Mouse (Mus musculus) macrophage (primary cell): ENCODE measurements around the gene Prss45. TPM values are rescaled to one million over a fixed set of nuclear protein-coding genes. Genes with fewer than 3 reads are reported as not detected.
"Not testable (repeated sequence)": the region's sequence is repeated elsewhere in the genome, so short reads cannot be mapped to it uniquely, and the experiment has no call there.

Experiments used
- H3K27ac ChIP-seq: fragments of 350-480 bp; formaldehyde crosslinking; 2 replicates; pipeline ENCODE4 v1.9.0; 2021
- H3K36me3 ChIP-seq: fragments of 350-480 bp; formaldehyde crosslinking; 2 replicates; pipeline ENCODE4 v1.9.0; 2021; ENCODE audit errors: inconsistent target
- H3K4me3 ChIP-seq: fragments of 350-480 bp; formaldehyde crosslinking; 2 replicates; pipeline ENCODE4 v1.9.0; 2021; ENCODE audit errors: inconsistent target
- H3K79me2 ChIP-seq: fragments of 350-480 bp; formaldehyde crosslinking; 2 replicates; pipeline ENCODE4 v1.9.0; 2021; ENCODE audit errors: inconsistent target
- WGBS: methylation state at CpG from one replicate; pipeline ENCODE4 v1.1.7; 2026; ENCODE audit warnings: inconsistent platforms; ENCODE audit not compliant: missing documents; 5-methylcytosine and 5-hydroxymethylcytosine counted together
- polyA plus RNA-seq: library from polyadenylated mRNA; stranded (reverse); fragments of 250-400 nt; gene quantifications from 3 replicates; pipeline ENCODE4 v1.2.4, GENCODE M21; 2018; ENCODE audit warnings: inconsistent platforms
- total RNA-seq, 78 experiments: library from RNA; depleted of rRNA; stranded (reverse); fragments of 250-400 nt; gene quantifications; 1 replicate in 9 of 78; 2 replicates in 24 of 78; 3 replicates in 43 of 78; 4 replicates in 2 of 78; pipeline ENCODE4 v1.2.4; 2018; ENCODE audit warnings: inconsistent platforms in 56 of 78

The Prss45 gene
- not detected for total RNA-seq (2018; cell fraction: chromatin; rRNA removed)
- total RNA-seq (2018; cell fraction: cytosol; rRNA removed): not detected
- not detected for total RNA-seq (2018; cell fraction: nucleus; rRNA removed)
- not detected in 3 replicates for polyA plus RNA-seq

DNA sequence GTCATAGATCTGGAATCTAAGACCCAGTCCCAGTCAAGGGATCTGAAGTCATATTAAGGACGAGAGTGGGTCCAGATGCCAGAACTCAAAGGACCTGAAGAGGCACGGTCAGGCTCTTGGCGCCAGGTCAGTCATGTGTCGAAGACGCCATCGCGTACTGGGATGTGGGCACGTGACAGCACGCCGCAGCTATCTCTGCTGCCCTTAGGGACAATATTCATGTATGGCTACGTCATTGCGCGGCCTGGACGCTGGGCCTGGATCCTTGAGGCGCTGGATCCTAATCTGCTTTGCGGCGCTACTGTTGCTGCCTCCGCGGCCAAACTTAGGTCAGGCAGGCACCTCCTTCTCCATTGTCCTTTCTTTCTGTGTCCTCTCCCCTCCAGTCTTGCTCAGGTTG, at the start of gene Prss45:
Prss45 (plus strand) TSS at position 178 of the 400 bp plus-strand sequence.
- Histone ChIP-seq H3K27ac (no peak within 1 kb of the TSS), H3K4me3 (no peak within 1 kb of the TSS), H3K36me3 (no peaks in the 10 kb centered on the region), H3K79me2 (no peaks in the 10 kb centered on the region)
- 95% methylated on average over 19 of the region's 19 CpGs for WGBS

DNA sequence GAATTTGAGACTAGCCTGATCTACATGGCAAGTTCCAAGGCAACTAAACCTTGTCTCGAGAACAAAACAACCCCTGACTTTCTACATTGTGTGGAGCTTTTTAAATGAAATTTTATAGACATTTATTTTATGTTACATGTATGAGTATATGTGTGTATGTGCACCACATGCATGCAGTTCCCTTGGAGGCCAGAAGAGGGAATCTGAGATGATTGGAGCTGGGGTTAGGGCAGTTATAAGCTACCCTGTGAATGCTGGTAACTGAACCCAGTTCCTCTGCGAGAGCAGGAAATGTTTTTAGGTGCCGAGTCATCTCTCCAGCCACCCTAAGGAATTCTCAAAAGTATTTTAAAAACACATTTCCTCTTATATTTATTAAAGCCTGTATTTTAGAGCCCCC, 46.2 kb upstream of the Prss45 start:
- Histone ChIP-seq H3K36me3 (no peaks in the 10 kb centered on the region), H3K27ac (no peak overlapping the region), H3K4me3 (no peak overlapping the region), H3K79me2 (no peaks in the 10 kb centered on the region)
- 76% methylated on average over 3 of the region's 3 CpGs for WGBS

DNA sequence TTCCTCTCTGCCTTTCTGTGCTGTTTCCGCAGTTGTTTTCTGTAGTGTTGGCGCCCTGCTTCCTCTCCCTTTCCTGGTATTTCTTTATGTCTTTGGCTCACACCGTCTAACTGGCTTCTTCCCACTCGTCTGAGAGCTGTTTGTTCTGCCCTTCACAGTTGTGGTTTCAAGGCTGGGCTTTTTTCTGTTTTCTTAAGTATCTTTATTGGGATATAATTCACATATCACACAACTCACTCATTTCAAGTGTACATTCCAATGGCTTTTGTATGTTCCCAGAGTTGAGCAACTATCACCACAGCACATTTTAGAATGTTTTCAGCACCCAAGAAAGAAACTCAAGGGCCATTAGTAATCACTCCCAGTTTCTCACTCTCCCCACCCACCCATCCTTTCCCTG, 43.9 kb upstream of the Prss45 start:
- H3K27ac ChIP-seq: no peak overlapping the region
- no peaks in the 10 kb centered on the region for H3K79me2 ChIP-seq
- H3K4me3 ChIP-seq: no peak overlapping the region
- no peaks in the 10 kb centered on the region for H3K36me3 ChIP-seq
- WGBS: 69% methylated on average over 4 of the region's 4 CpGs

DNA sequence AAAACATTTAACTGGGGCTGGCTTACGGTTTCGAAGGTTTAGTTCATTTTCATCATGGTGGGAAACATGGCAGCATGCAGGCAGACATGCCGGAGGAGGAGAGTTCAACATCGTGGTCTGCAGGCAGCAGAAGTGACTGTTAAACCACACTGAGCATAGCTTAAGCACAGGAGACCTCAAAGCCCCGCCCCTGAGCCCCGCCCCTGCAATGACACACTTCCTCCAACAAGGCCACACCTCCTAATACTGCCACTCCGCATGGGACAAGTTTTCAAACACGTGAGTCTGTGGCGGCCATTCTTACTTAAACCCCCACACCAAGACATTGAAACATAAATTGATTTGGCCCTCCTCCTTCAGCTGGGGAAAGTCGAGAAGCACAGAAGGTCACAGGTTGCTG, 37.4 kb upstream of the Prss45 start:
- no peaks in the 10 kb centered on the region for H3K36me3 ChIP-seq
- H3K4me3 ChIP-seq: no peak overlapping the region
- H3K27ac ChIP-seq: no peak overlapping the region
- H3K79me2 ChIP-seq: no peaks in the 10 kb centered on the region
- WGBS: 66% methylated on average over 9 of the region's 10 CpGs

DNA sequence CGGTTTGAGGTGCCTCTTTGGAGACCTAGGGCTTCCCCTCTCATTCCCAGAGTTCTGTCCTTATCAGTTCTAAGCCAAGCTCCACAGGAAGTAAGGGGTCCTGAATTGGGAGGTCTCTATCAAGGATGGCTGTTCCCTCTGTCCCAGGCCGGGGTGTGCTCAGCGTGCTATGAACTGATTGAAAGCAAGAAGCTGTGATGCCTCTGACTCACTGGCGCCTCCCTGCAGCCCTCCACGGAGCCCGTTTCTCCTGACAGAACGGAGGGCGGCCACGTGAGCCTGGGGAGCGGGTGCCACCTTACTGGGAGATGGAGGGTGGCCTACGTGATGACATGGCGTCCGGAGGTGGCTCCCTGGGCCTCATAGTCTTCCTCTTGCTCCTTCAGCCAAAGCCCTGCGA, 36.5 kb upstream of the Prss45 start, which contains the start of gene Prss42:
Prss42 (plus strand) TSS at position 301 of the 400 bp plus-strand sequence.
- no peak within 1 kb of the TSS for H3K4me3 ChIP-seq
- H3K36me3 ChIP-seq: no peaks in the 10 kb centered on the region
- H3K27ac ChIP-seq: no peak within 1 kb of the TSS
- no peaks in the 10 kb centered on the region for H3K79me2 ChIP-seq
- 96% methylated on average over 14 of the region's 14 CpGs for WGBS

DNA sequence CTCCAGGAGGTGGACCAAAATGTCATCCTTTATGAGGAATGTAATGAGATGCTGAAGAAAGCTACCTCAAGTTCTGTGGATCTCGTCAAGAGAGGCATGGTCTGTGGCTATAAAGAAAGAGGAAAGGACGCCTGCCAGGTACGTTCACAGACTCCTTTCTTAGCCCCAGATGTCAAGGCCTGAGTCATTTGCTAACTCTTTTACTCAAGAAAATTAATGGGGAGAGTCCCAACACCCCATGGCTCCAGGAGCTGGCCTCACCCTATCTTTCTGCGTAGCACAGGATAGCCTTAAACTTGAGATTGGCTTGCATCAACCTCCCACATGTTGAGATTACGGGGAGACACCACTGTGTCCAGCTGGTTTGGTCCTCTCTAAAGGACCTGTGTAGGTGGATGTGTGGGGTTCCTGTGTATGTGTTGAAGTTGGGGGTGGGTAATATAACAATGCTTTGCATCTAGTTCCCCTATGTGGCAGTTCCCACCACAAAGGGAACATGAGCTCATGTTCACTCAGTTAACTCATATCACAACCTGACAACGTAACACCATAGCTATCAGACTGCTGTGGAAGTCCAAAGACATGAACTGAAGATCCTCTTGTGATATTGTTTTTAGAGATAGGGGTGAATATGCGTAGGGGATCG, 33.4 kb upstream of the Prss45 start:
- no peaks in the 10 kb centered on the region for H3K36me3 ChIP-seq
- H3K79me2 ChIP-seq: no peaks in the 10 kb centered on the region
- no peak overlapping the region for H3K27ac ChIP-seq
- H3K4me3 ChIP-seq: no peak overlapping the region
- 94% methylated on average over 8 of the region's 8 CpGs for WGBS

DNA sequence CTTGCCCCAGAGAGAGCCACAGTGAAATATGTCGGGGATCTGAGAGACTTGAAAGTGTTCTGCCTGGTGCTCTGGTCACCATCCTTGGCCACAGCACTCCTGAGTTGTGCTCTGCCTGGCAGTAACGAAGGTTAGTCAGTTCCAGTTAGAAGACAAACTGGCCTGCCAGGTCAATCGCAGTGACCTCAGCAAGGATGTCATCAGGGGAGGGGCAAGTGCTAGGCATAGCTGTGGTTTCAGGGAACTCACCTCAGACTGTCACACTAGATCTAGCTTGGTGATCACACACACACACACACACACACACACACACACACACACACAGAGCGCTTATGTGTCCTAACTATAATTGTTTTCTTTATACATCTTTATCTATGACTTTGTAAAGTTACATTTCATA, 31.1 kb upstream of the Prss45 start:
- 57% methylated on average over 4 of the region's 4 CpGs for WGBS
- no peak overlapping the region for H3K27ac ChIP-seq
- H3K79me2 ChIP-seq: no peaks in the 10 kb centered on the region
- H3K36me3 ChIP-seq: no peaks in the 10 kb centered on the region
- no peak overlapping the region for H3K4me3 ChIP-seq

DNA sequence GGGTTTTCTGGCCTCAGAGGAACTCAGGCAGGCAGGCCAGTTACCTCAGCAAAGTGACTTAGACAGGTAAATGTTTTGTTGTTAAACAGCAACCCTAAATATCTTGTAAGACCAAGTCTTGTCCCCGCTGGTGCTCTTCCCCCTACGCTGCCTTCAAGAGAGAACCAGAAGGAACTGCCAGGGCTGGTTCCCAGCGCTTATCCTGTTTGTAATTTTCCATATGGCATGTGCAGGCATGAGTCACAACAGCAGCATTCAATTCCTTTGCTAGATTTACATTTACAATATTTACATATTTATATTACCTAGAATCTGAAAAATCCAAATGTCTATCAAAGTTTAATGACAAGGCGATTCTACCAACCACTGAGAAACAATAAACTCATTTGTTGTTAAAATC, 24.3 kb upstream of the Prss45 start:
- no peak overlapping the region for H3K27ac ChIP-seq
- H3K36me3 ChIP-seq: no peaks in the 10 kb centered on the region
- H3K79me2 ChIP-seq: no peaks in the 10 kb centered on the region
- no peak overlapping the region for H3K4me3 ChIP-seq
- WGBS: 91% methylated on average over 4 of the region's 4 CpGs

DNA sequence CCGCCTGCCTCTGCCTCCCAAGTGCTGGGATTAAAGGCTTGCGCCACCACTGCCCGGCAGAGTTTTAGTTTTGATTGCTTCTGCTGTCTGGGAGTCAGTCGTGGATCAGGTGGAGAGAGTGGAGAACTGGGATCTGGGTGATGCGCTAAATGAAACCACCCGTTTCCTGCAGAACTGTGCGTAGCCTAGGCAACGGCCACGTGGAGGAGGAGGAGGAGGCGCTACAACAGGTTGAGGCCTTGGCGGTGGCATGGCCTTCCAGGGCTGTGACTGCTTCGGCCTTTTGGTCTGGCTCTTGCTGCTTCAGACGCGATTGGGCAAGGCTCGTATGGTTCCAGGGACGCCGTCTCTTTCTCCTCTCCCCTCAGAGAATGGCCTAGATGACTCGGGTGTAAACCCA, 20.6 kb upstream of the Prss45 start, which contains the start of gene Prss44:
Prss44 (plus strand) TSS at position 206 of the 400 bp plus-strand sequence.
- Histone ChIP-seq H3K4me3 (no peak within 1 kb of the TSS), H3K27ac (no peak within 1 kb of the TSS), H3K36me3 (no peaks in the 10 kb centered on the region), H3K79me2 (no peaks in the 10 kb centered on the region)
- WGBS: 76% methylated on average over 17 of the region's 18 CpGs

DNA sequence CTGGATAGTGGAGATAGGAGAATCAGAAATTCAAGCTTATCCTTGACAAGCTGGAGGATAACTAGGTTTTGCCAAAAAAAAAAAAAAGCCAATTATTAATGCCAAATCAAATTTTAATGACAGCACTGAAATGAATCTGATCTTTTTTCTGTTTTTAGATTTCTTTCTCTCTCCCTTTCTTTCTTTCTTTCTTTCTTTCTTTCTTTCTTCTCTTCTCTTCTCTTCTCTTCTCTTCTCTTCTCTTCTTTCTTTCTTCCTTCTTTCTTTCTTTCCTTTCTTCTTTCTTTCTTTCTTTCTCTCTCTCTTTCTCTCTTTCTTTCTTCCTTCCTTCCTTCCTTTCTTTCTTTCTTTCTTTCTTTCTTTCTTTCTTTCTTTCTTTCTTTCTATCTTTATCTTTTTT, 13.8 kb upstream of the Prss45 start:
- not testable (repeated sequence) for H3K36me3 ChIP-seq, H3K27ac ChIP-seq, H3K4me3 ChIP-seq, H3K79me2 ChIP-seq

DNA sequence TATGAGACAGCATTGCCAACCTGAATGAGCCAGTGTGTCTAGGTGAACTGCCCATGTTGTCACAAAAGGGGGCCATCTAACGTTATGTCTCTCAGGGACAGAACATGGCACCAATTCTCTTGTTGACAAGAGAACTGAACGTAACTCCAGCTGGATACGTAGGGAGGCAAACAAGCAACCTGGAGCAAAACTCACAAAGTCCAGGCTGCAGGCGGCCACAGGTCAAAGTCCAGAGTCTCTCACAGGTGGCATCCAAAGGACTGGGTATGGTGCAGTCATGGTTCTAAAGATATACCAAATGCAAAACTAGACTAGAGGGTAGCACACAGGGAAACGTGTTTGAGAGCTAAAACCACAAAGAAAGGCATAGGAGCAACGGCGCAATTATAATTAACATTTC, 13.0 kb upstream of the Prss45 start:
- Histone ChIP-seq H3K4me3 (no peak overlapping the region), H3K36me3 (no peaks in the 10 kb centered on the region), H3K79me2 (no peaks in the 10 kb centered on the region), H3K27ac (no peak overlapping the region)
- WGBS: 87% methylated on average over 7 of the region's 7 CpGs

DNA sequence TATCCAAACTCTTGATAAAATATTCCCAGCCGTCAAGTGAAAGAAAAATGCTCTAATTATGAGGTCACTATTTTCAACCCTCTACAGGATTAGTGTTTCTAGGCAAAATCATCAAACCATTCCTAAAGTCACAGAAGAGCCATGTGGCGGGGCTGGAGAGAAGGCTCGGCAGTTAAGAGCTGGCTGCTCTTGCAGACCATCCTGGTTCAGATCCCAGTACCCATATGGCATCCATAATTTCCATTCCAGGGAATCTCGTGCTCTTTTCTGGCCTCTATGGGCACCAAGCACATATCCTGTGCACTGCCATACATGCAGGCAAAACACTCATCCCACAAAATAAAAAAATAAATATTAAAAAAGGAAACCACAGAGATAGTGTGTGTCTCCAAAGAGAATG, 9.0 kb upstream of the Prss45 start:
- 81% methylated on average over 4 of the region's 4 CpGs for WGBS
- no peak overlapping the region for H3K4me3 ChIP-seq
- H3K36me3 ChIP-seq: no peaks in the 10 kb centered on the region
- H3K79me2 ChIP-seq: no peaks in the 10 kb centered on the region
- H3K27ac ChIP-seq: no peak overlapping the region

DNA sequence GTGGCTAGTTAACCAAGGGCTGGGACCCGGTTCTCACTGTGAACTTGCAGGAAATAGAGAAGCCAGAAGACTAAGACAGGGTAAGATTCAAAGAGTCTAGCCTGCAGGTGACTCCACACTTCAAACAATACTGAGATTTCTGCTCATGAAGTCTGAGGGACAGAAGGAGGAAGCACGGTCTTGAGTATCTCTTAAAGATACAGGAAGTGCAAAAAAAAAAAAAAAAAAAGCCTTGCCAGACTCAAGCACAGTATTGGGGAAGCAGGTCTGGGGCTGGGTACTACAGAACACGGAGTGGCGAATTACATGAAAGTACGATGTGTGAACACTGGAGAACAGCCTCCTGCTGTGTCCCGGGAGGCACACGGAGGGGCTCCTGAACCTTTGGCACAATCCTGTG, 8.6 kb upstream of the Prss45 start:
- Histone ChIP-seq H3K27ac (no peak overlapping the region), H3K4me3 (no peak overlapping the region), H3K79me2 (no peaks in the 10 kb centered on the region), H3K36me3 (no peaks in the 10 kb centered on the region)
- 15% methylated on average over 7 of the region's 7 CpGs for WGBS

DNA sequence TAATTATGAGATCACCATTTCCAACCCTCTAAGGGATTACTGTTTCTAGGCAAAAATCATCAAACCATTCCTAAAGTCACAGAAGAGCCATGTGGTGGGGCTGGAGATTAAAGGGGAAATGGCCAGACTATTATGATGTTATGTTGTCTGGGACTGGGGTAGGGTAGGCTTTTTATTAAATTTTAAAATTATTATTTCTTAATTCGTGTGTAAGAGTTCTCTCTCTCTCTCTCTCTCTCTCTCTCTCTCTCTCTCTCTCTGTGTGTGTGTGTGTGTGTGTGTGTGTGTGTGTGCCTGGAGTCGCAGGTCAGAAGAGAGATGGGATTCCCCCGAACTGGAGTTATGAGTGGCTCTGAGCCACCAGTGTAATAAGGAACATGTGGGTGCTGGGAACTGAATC, 8.0 kb upstream of the Prss45 start, which contains the start of gene Prss43:
Prss43 (plus strand) TSS at position 301 of the 400 bp plus-strand sequence.
- Histone ChIP-seq H3K4me3 (no peak within 1 kb of the TSS), H3K36me3 (no peaks in the 10 kb centered on the region), H3K27ac (no peak within 1 kb of the TSS), H3K79me2 (no peaks in the 10 kb centered on the region)
- WGBS: 89% methylated on average over 1 of the region's 3 CpGs

DNA sequence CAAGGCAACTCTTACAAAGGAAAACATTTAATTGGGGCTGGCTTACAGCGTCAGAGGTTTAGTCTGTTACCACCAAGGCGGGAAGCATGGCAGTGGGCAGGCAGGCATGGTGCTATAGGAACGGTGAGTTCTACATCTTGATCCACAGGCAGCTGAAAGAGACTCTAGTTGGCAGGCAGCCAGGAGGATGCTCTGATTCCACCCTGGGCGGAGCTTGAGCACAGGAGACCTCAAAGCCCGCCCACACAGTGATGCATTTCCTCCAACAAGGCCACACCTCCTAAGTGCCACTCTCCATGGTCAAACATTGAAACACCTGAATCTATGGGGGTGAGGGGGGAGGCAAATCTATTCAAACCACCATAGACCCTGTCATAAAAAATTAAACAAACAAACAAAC, 1.4 kb upstream of the Prss45 start:
- Histone ChIP-seq H3K36me3 (no peaks in the 10 kb centered on the region), H3K79me2 (no peaks in the 10 kb centered on the region), H3K27ac (no peak overlapping the region), H3K4me3 (no peak overlapping the region)
- WGBS: 87% methylated on average over 5 of the region's 5 CpGs

DNA sequence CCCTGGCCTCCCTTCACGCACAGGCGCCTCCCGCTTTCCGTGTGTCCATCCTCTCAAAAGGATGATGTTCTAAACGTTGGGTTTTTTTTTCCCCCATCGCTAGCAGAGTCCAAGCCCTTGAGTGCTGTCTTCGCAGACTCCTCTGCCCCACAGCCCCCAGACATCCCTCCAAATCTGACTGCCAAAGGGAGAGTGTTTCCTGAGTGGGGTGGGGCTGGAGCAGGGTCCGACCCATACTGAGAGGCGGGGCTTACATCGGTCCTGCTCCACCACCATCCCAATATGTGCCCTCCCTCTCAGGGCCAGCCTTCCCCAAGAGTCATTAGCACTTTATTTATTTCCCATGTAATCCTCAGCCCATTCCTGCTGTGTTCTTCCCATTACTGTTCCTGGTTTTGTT, 573 bp downstream of the Prss45 start:
- no peak overlapping the region for H3K4me3 ChIP-seq
- no peaks in the 10 kb centered on the region for H3K79me2 ChIP-seq
- 77% methylated on average over 10 of the region's 10 CpGs for WGBS
- H3K36me3 ChIP-seq: no peaks in the 10 kb centered on the region
- no peak overlapping the region for H3K27ac ChIP-seq
